Mouse (Mus musculus) embryonic fibroblast, embryonic 13.5 days (primary cell): ENCODE measurements around the gene Erbb3.
A peak's percentile ranks its signal among the peaks of the same experiment; 100 is the strongest.

Source experiments
- CTCF ChIP-seq: IDR thresholded peaks from 2 replicates; pipeline ENCODE4 v1.5.1; 2011; ENCODE audit warnings: mild to moderate bottlenecking, control low read depth, low read length, moderate library complexity, borderline replicate concordance; ENCODE audit not compliant: insufficient read depth
- POLR2A ChIP-seq: IDR thresholded peaks from 2 replicates; pipeline ENCODE4 v1.6.1; 2011; ENCODE audit warnings: low read depth, mild to moderate bottlenecking, control low read depth, low read length, moderate library complexity

DNA sequence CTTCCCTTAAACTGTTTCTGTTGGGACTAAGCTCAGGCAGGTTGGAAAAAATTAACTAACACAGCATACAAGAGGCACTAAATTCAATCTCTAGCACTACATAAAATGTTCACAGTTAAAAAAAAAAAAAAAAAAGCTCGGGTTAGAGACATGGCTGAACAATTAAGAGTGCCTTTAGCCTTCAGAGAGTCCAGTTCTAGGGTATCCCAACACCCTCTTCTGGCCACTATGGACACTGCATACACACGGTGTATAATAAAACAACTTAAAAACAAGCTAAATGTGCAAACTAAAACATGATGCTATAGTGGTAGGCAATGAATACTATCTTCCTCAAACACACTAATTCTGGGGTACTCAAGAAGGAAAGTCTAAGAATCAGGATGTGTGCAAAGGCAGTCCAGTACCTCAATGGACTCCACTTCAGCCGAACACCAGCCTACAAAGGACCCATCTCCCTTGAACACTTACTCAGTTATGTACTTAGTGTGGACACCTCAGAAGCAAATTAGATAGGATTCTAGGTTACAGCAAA lies 32.6 kb upstream of the Erbb3 start:
- TF ChIP-seq POLR2A (0 out of 2 replicates have a peak, but pooled peaks have one; percentile 41), CTCF (no peak)
